Mouse (Mus musculus): Measurements from ENCODE around the gene Nup210l.

Gene Nup210l

GRCm38 (mm10) chr3:90083034-90083433 lies 20.9 kb upstream of the Nup210l start:
- ChIA-PET POLR2A (interaction anchor here (0.5 to 15.3 kb wide), 15 partner anchors 10 to 513 kb away, joined by 3 to 400 read pairs (median 5); partner anchors contain the start of genes 4933434E20Rik (in 2 of the 4), Nup210l (in 2 of the 4), Hax1 (in 1 of the 4) and Ubap2l (in 1 of the 4)), CTCF (interaction anchor here in 3 of 4 experiments (0.6 to 1.4 kb wide), 3 partner anchors 38 to 705 kb away, joined by 3 to 5 read pairs (median 3); no protein-coding TSS in a partner anchor)

DNA sequence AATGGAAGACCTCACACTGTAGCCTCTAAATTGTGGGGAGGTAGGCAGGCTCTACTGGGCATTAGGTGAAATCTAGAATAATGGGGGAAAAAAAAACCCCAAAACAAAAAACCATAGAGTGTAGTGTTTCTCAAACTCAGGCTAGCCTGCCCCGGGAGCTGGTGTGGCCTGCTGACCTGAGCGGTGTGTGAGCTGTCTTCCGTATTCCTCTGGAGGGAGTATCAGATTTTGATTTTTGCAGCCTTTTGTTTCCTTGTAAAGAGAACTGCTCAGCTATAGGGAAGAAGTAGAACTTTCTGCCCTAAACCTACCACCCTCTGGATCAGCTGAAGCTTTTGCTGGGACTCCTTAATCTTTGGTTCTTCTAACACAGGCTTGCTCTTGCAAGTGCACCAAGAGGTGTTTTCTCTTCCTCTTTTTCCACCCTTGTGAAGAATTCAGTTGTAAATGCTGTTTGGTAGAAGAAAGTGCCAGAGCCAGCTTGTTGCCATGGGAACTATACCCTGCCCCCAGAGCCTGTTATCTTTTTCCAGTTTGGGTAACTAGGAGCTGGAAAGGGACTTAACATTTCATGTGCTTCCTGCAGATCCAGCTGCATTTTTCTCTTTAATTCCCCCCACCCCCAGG lies 20.1 kb upstream of the Nup210l start:
- POLR2A ChIA-PET: interaction anchor here (0.7 to 15.3 kb wide), 18 partner anchors 9 to 164 kb away, joined by 3 to 400 read pairs (median 3); partner anchors contain the start of genes 4933434E20Rik (in 3 of the 4), Nup210l (in 2 of the 4), Hax1 (in 1 of the 4) and Slc39a1 (in 1 of the 4)

DNA sequence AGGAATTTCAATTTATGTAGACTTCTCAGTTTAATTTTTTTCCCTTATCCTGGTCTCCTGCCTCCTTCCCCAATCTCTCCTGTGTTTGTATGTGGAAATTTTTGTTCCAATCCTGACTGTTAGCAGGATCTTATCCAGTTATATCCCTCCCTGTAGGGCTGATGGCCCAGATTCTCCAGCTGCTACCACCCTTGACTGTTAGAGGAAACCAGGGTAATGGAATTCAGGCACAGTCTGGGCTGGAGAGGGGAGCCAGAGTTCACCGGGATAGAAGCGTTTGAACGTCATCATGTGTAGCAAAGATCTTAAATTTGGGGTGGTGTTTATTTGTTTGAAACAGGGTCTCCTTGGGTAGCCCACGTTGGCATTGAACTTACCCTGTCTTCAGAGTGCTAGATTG lies 19.1 kb upstream of the Nup210l start:
- ChIA-PET POLR2A (interaction anchor here (0.5 to 15.3 kb wide), 16 partner anchors 8 to 164 kb away, joined by 3 to 400 read pairs (median 4); partner anchors contain the start of genes Nup210l (in 2 of the 4), Hax1 (in 1 of the 4), Slc39a1 (in 1 of the 4) and Tpm3 (in 1 of the 4)), CTCF (interaction anchor here in 2 of 4 experiments (0.6 to 1.1 kb wide), 5 partner anchors 29 to 350 kb away, joined by 3 to 4 read pairs (median 3); no protein-coding TSS in a partner anchor)

More for the DNA sequence above, 20.1 kb upstream of the Nup210l start:
- CTCF ChIA-PET: interaction anchor here in 2 of 4 experiments (0.6 to 1.4 kb wide), 5 partner anchors 19 to 136 kb away, joined by 3 read pairs; no protein-coding TSS in a partner anchor

GRCm38 (mm10) chr3:90085281-90085680 lies 18.7 kb upstream of the Nup210l start:
- ChIA-PET CTCF (interaction anchor here in 3 of 4 experiments (0.6 to 1.1 kb wide), 7 partner anchors 21 to 349 kb away, joined by 3 to 4 read pairs (median 3); no protein-coding TSS in a partner anchor), POLR2A (interaction anchor here in 3 of 4 experiments (0.5 to 15.3 kb wide), 20 partner anchors 8 to 163 kb away, joined by 3 to 400 read pairs (median 4); partner anchors contain the start of genes Nup210l (in 2 of the 3), Hax1 (in 1 of the 3), Slc39a1 (in 1 of the 3) and Tpm3 (in 1 of the 3))

GRCm38 (mm10) chr3:90086068-90086467 lies 17.9 kb upstream of the Nup210l start:
- CTCF ChIA-PET: interaction anchor here in 2 of 4 experiments (0.6 to 0.8 kb wide), 3 partner anchors 28 to 357 kb away, joined by 3 to 4 read pairs (median 3); no protein-coding TSS in a partner anchor
- POLR2A ChIA-PET: interaction anchor here in 3 of 4 experiments (0.7 to 15.3 kb wide), 15 partner anchors 7 to 126 kb away, joined by 3 to 400 read pairs (median 4); partner anchors contain the start of gene Nup210l (in 2 of the 3)

GRCm38 (mm10) chr3:90088617-90089016 lies 15.3 kb upstream of the Nup210l start:
- ChIA-PET POLR2A (interaction anchor here in 3 of 4 experiments (1.3 to 15.3 kb wide), 10 partner anchors 5 to 424 kb away, joined by 4 to 400 read pairs (median 7); partner anchors contain the start of genes Hax1 (in 2 of the 3), Nup210l (in 2 of the 3) and Ubap2l (in 1 of the 3)), CTCF (interaction anchor here in 2 of 4 experiments (0.7 to 1.4 kb wide), 2 partner anchors 11 to 12 kb away, joined by 3 to 5 read pairs; no protein-coding TSS in a partner anchor)

DNA sequence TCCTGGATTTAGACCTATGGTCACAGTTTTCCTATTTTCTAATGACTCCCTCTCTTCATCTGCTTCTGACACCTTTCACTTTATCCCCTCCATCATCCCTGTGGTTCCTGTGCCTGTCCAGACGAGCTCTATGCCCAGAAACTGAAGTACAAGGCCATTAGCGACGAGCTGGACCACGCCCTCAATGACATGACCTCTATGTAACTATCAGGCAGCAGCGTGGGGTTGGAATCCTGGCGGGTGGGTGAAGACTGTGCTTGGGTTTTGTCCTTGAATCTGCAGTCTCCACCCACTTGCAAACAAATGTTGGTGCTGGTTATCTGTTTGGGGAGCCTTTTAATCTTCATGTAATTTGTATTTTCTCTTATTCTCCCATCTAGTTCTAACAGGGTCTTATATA lies 13.0 kb upstream of the Nup210l start:
- ChIA-PET CTCF (interaction anchor here in 2 of 4 experiments (1.0 to 1.4 kb wide), 3 partner anchors 13 to 46 kb away, joined by 3 to 4 read pairs (median 3); partner anchors contain the start of gene Nup210l (in 1 of the 2)), POLR2A (interaction anchor here (0.6 to 16.5 kb wide), 15 partner anchors 8 to 123 kb away, joined by 3 to 400 read pairs (median 5); partner anchors contain the start of genes Hax1 (in 1 of the 4), Nup210l (in 1 of the 4), Rab13 (in 1 of the 4) and Rps27 (in 1 of the 4))

GRCm38 (mm10) chr3:90094453-90094852 lies 9.5 kb upstream of the Nup210l start:
- ChIA-PET CTCF (interaction anchor here in 3 of 4 experiments (0.6 to 1.2 kb wide), 4 partner anchors 20 to 52 kb away, joined by 3 to 4 read pairs (median 4); no protein-coding TSS in a partner anchor), POLR2A (interaction anchor here (0.5 to 16.5 kb wide), 24 partner anchors 8 to 658 kb away, joined by 3 to 400 read pairs (median 5); partner anchors contain the start of genes Nup210l (in 2 of the 4), Creb3l4 (in 1 of the 4) and Pbxip1 (in 1 of the 4))

DNA sequence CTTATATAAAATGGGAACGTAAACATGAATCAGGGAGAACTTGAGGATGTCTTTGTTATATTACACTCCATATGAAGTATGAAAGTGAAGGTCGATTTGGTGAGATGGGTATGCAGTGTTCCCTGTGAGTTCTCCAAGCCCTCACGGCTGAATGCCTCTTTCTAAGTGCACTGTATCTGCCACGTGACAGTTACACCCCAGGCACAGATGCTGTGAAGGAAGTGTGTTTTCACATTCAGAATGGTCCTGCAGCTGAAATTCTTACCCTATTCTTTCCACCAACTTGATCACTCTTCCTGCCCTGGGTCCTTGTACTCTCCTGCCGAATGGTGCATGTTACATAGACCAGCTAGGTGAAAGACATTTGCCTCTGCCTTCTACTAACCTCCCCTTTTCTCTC lies 6.0 kb upstream of the Nup210l start:
- ChIA-PET CTCF (interaction anchor here in 3 of 4 experiments (0.6 to 1.4 kb wide), 4 partner anchors 14 to 34 kb away, joined by 3 to 8 read pairs (median 4); no protein-coding TSS in a partner anchor), POLR2A (interaction anchor here (0.6 to 16.5 kb wide), 23 partner anchors 10 to 648 kb away, joined by 3 to 400 read pairs (median 4); partner anchors contain the start of genes Rab13 (in 2 of the 4) and Rps27 (in 2 of the 4))

GRCm38 (mm10) chr3:90101010-90101409 lies 2.9 kb upstream of the Nup210l start:
- POLR2A ChIA-PET: interaction anchor here (0.5 to 16.5 kb wide), 15 partner anchors 8 to 193 kb away, joined by 3 to 282 read pairs (median 7); no protein-coding TSS in a partner anchor
- CTCF ChIA-PET: interaction anchor here in 1 of 4 experiments (3.0 kb wide), 1 partner anchor 14 kb away, joined by 14 read pairs; no protein-coding TSS in a partner anchor

GRCm38 (mm10) chr3:90101673-90102072 lies 2.3 kb upstream of the Nup210l start:
- CTCF ChIA-PET: interaction anchor here in 3 of 4 experiments (0.5 to 3.0 kb wide), 5 partner anchors 13 to 371 kb away, joined by 3 to 14 read pairs (median 3); partner anchors contain the start of gene Tpm3 (in 1 of the 3)
- POLR2A ChIA-PET: interaction anchor here (0.6 to 16.5 kb wide), 25 partner anchors 8 to 1016 kb away, joined by 3 to 282 read pairs (median 5); partner anchors contain the start of gene 4933434E20Rik (in 1 of the 4)

- POLR2A ChIA-PET: interaction anchor here (0.6 to 16.5 kb wide), 31 partner anchors 8 to 580 kb away, joined by 3 to 282 read pairs (median 4); partner anchors contain the start of genes 4933434E20Rik (in 1 of the 4) and Ubap2l (in 1 of the 4)
These were observed 1.7 kb upstream of the Nup210l start for GRCm38 (mm10) chr3:90102239-90102638.

GRCm38 (mm10) chr3:90103176-90103575 lies 756 bp upstream of the Nup210l start:
- CTCF ChIA-PET: interaction anchor here in 1 of 4 experiments (3.0 kb wide), 1 partner anchor 11 kb away, joined by 14 read pairs; no protein-coding TSS in a partner anchor
- POLR2A ChIA-PET: interaction anchor here (0.5 to 16.5 kb wide), 21 partner anchors 8 to 301 kb away, joined by 3 to 282 read pairs (median 5); partner anchors contain the start of gene Slc39a1 (in 1 of the 4)

More at GRCm38 (mm10) chr3:90102239-90102638, 1.7 kb upstream of the Nup210l start:
- CTCF ChIA-PET: interaction anchor here in 3 of 4 experiments (0.5 to 3.0 kb wide), 4 partner anchors 12 to 159 kb away, joined by 3 to 14 read pairs (median 3); partner anchors contain the start of gene Tpm3 (in 1 of the 3)

GRCm38 (mm10) chr3:90111706-90112105 lies 7.8 kb downstream of the Nup210l start:
- CTCF ChIA-PET: interaction anchor here in 3 of 4 experiments (0.7 to 1.0 kb wide), 5 partner anchors 14 to 262 kb away, joined by 3 to 7 read pairs (median 3); no protein-coding TSS in a partner anchor
- POLR2A ChIA-PET: interaction anchor here in 3 of 4 experiments (0.7 to 1.6 kb wide), 7 partner anchors 9 to 102 kb away, joined by 3 to 8 read pairs (median 4); partner anchors contain the start of genes Rab13 (in 1 of the 3) and Rps27 (in 1 of the 3)

- CTCF ChIA-PET: interaction anchor here (0.6 to 2.1 kb wide), 56 partner anchors 10 to 1849 kb away, joined by 3 to 17 read pairs (median 4); partner anchors contain the start of gene Nup210l (in 1 of the 4)
- POLR2A ChIA-PET: interaction anchor here (0.6 to 2.8 kb wide), 28 partner anchors 8 to 919 kb away, joined by 3 to 11 read pairs (median 4); partner anchors contain the start of genes Creb3l4 (in 1 of the 4) and Slc39a1 (in 1 of the 4)
These were observed 10.4 kb downstream of the Nup210l start for GRCm38 (mm10) chr3:90114342-90114741.

- ChIA-PET CTCF (interaction anchor here (0.6 to 1.8 kb wide), 11 partner anchors 9 to 326 kb away, joined by 3 to 14 read pairs (median 4); partner anchors contain the start of gene Nup210l (in 1 of the 4)), POLR2A (interaction anchor here in 2 of 4 experiments (0.6 to 2.8 kb wide), 15 partner anchors 9 to 234 kb away, joined by 3 to 11 read pairs (median 4); no protein-coding TSS in a partner anchor)
These were observed 11.6 kb downstream of the Nup210l start for GRCm38 (mm10) chr3:90115526-90115925.
